In the genomic region with DNA sequence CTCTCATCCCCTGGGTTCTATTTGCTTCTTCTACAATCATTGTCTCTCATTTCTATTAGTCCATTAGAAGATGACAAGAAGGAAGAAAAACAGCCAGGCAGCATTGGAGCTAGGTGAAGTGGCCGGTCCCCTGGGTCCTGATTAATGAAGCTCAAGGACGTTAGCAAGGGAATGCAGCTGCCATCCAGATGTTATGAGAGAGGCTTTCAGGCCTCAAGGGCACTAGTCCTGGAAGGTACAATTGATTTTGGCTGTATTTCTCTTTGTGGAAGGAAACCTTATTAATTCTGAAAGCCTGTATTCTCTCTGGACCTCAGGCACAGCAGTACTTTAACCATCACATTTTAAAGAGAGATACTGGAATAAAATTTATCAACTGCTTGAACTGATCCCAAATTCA, we compare ENCODE assay signal across 15 mouse cellular contexts. TPM values are rescaled to one million over a fixed set of nuclear protein-coding genes. Genes with fewer than 3 reads are reported as not detected.
DNase-seq lines count a peak whose midpoint lies in the region; ATAC-seq and TF ChIP-seq lines count a peak whose summit lies in the region.
"Had no signal": no experiment of that assay in that cellular context is flagged by ENCODE, and none has a peak within 500 bp of the region (broad histone marks: within the 10 kb centered on the region; RNA-seq: fewer than 3 reads in every experiment).

No protein-coding gene starts in this region.

- TF ChIP-seq CTCF in gastrocnemius, adult 2 months (IDR thresholded peaks at IDR 0.05): no peak

- H3K27ac ChIP-seq in gastrocnemius, adult 2 months: peak overlapping the region; percentile 58; the same call in 1 of the 2 replicates
- H3K27ac ChIP-seq in hindbrain, embryonic 16.5 days (ENCODE audit: low read depth, low read length): no peak overlapping the region
- peak overlapping the region; percentile 37; the same call in 1 of the 2 replicates for H3K27ac ChIP-seq in midbrain, embryonic 16.5 days (ENCODE audit: low read length)
- H3K27ac ChIP-seq: heart, embryonic 15.5 days had no signal

- peak; percentile 48; the same call in 1 of the 2 replicates for ATAC-seq in hindbrain, embryonic 16.5 days
- ATAC-seq in midbrain, embryonic 16.5 days: peak; percentile 56; the same call in 1 of the 2 replicates

- no peaks in the 10 kb centered on the region for H3K9me3 ChIP-seq in hindbrain, embryonic 16.5 days (ENCODE audit: control insufficient read depth, low read length)
- no peaks in the 10 kb centered on the region for H3K9me3 ChIP-seq in midbrain, embryonic 16.5 days (replicated peaks; ENCODE audit: control insufficient read depth, low read length, poor library complexity, severe bottlenecking)
- H3K9me3 ChIP-seq: heart, embryonic 15.5 days had no signal

- no peak for DNase-seq in gastrocnemius, adult 2 months
- no peak for DNase-seq in gastrocnemius, postnatal 25 days
- peak; percentile 3 for DNase-seq in brain, adult 2 months (ENCODE audit: low read depth, low spot score)
- no peak for DNase-seq in right cerebral cortex, postnatal 14 days
- no peak for DNase-seq in frontal cortex, postnatal 36 days (ENCODE audit: low spot score in 2 of 2)
- DNase-seq in layer of hippocampus, adult 11-12 months (ENCODE audit: low spot score): no peak
- DNase-seq: cerebellum, adult 11-12 months; kidney, adult 18-20 months; layer of hippocampus, adult 9-11 months; spleen, adult 18-20 months; thymus, adult 18-20 months had no signal

- 61% methylated on average over 2 of the region's 2 CpGs for WGBS in hindbrain, embryonic 16.5 days
- 56% methylated on average over 2 of the region's 2 CpGs for WGBS in midbrain, embryonic 16.5 days

- no peaks in the 10 kb centered on the region for H3K4me1 ChIP-seq in hindbrain, embryonic 16.5 days (ENCODE audit: control insufficient read depth, insufficient read depth, low read depth, low read length)
- H3K4me1 ChIP-seq in midbrain, embryonic 16.5 days (ENCODE audit: control insufficient read depth, insufficient read depth, low read length): 0 out of 2 replicates have a peak, but pooled peaks cover 2% of the 10 kb centered on the region
- H3K4me1 ChIP-seq: heart, embryonic 15.5 days had no signal

- no peak overlapping the region for H3K4me3 ChIP-seq in gastrocnemius, adult 2 months
- no peak overlapping the region for H3K4me3 ChIP-seq in hindbrain, embryonic 16.5 days (ENCODE audit: low read length)
- no peak overlapping the region for H3K4me3 ChIP-seq in midbrain, embryonic 16.5 days (ENCODE audit: low read depth, low read length)
- H3K4me3 ChIP-seq: heart, embryonic 15.5 days had no signal

- no peak overlapping the region for H3K9ac ChIP-seq in hindbrain, embryonic 16.5 days (ENCODE audit: low read depth, low read length)
- no peak overlapping the region for H3K9ac ChIP-seq in midbrain, embryonic 16.5 days (ENCODE audit: low read depth, low read length)
- H3K9ac ChIP-seq: heart, embryonic 15.5 days had no signal

- no peaks in the 10 kb centered on the region for H3K36me3 ChIP-seq in hindbrain, embryonic 16.5 days (ENCODE audit: control insufficient read depth, insufficient read depth, low read length)
- no peaks in the 10 kb centered on the region for H3K36me3 ChIP-seq in midbrain, embryonic 16.5 days (ENCODE audit: control insufficient read depth, insufficient read depth, low read length)
- H3K36me3 ChIP-seq: heart, embryonic 15.5 days had no signal

- H3K4me2 ChIP-seq in hindbrain, embryonic 16.5 days (ENCODE audit: low read length): no peak overlapping the region
- no peak overlapping the region for H3K4me2 ChIP-seq in midbrain, embryonic 16.5 days (ENCODE audit: low read length)
- H3K4me2 ChIP-seq: heart, embryonic 15.5 days had no signal

- intact Hi-C loops in gastrocnemius, adult 2 months (cut with DNase I): no loop called here

- no peaks in the 10 kb centered on the region for H3K27me3 ChIP-seq in hindbrain, embryonic 16.5 days (replicated peaks; ENCODE audit: control insufficient read depth, insufficient read depth, low read length)
- H3K27me3 ChIP-seq in midbrain, embryonic 16.5 days (ENCODE audit: control insufficient read depth, insufficient read depth, low read depth, low read length): no peaks in the 10 kb centered on the region
- H3K27me3 ChIP-seq: heart, embryonic 15.5 days had no signal

RNA-seq across cellular contexts. Expression of a gene that starts 41.1 kb away (rescaled TPM):
- under 1 TPM; 0.05 to 0.06 TPM for total RNA-seq in gastrocnemius, adult 2 months (2021)
- under 1 TPM; 0.05 to 0.08 TPM for total RNA-seq in gastrocnemius, postnatal 25 days (2021)
- 0.40 and 0.49 TPM in 2 replicates for polyA plus RNA-seq in hindbrain, embryonic 16.5 days (2015; fragmentation: Nextera tagmentation; extraction: Ambion mirVana)
- 0.63 and 0.80 TPM in 2 replicates for polyA plus RNA-seq in midbrain, embryonic 16.5 days (2015; fragmentation: Nextera tagmentation; extraction: Ambion mirVana)
- total RNA-seq: liver, adult 2 months had no signal
- polyA plus RNA-seq: liver, adult 2 months had no signal
